Mouse (Mus musculus): ENCODE data around the gene Slc5a11. TPM values are rescaled to one million over a fixed set of nuclear protein-coding genes. Genes with fewer than 3 reads are reported as not detected.

Gene Slc5a11
- total RNA-seq, 1 experiment: 22.0 TPM

DNA sequence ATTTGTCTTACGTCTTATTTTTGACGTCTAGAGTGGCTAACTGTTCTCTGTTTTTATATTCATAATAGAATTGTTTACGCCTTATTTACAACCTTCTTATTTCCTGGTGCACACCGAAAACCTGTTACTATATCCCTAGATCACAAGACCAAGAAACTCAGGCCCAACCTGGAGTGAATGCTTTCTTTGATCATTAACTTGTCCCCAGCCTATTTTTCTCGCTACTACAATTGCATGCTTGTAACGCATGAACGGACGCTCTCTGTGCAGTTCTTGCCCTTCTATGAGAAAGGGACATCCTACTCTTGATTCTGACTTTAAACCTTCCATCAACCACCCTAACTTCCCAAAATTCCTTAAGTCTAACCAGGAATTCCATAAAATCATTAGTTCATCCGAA lies 9.5 kb downstream of the Slc5a11 start:
- in situ Hi-C loops (cut with MboI; ENCODE audit: low sequenced_read_pairs in 2 of 2, unreplicated experiment in 2 of 2): loop anchor here in 1 of 2 experiments (25.0 kb wide), 1 partner anchor 238 kb away; the partner anchor contains the start of gene Aqp8
- Histone ChIP-seq H3K27ac (ENCODE audit: insufficient read depth, low read depth, low read length, poor library complexity, severe bottlenecking) (no peak overlapping the region), H3K36me3 (ENCODE audit: control insufficient read depth, insufficient read depth, low read length, poor library complexity, severe bottlenecking) (no peaks in the 10 kb centered on the region), H3K9ac (ENCODE audit: insufficient read depth, low read depth, low read length, poor library complexity, severe bottlenecking) (no peak overlapping the region), H3K4me1 (ENCODE audit: control insufficient read depth in 2 of 2, insufficient read depth in 2 of 2, low read length in 2 of 2, poor library complexity in 1 of 2) (peaks cover 4 to 13% of the 10 kb centered on the region in 2 experiments; a peak in 3 of 4 replicates), H3K9me3 (ENCODE audit: control insufficient read depth, insufficient read depth, low read depth, low read length) (no peaks in the 10 kb centered on the region), H3K4me3 (ENCODE audit: insufficient read depth in 1 of 2, low read depth in 1 of 2, low read length in 2 of 2, poor library complexity in 1 of 2, severe bottlenecking in 1 of 2) (no peak overlapping the region)
- DNase-seq (ENCODE audit: low read depth, low spot score): no peak
- TF ChIP-seq MAFK (IDR thresholded peaks at IDR 0.05; ENCODE audit: insufficient read depth, low read depth, low read length): no peak
- TF ChIP-seq ZNF384 (IDR thresholded peaks at IDR 0.05; ENCODE audit: low read depth, low read length): no peak
- TF ChIP-seq CHD2 (IDR thresholded peaks at IDR 0.05; ENCODE audit: low read depth, low read length): no peak
- no peak for TF ChIP-seq HCFC1 (IDR thresholded peaks at IDR 0.05; ENCODE audit: borderline replicate concordance, insufficient read depth, low read length)
- no peak for TF ChIP-seq ZC3H11A (IDR thresholded peaks at IDR 0.05; ENCODE audit: borderline replicate concordance, low read depth, low read length)

DNA sequence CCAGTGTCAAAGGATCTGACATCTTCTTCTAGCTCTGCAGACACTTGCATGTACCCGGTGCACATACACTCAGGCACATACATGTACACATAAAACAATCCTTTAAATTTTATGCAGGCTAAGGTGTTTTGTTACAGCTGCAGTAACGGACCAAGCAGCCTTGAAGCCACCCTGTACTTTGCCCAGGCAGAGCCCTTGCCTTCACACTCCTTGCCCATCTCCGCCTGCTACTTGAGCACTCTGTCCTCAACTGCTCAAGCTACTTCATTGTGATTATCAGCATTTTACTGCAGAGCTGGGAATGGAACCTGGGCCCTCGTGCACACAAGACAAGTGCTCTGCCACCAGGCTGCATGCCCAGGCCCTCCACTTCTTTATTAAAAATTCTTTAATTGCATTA lies 10.6 kb downstream of the Slc5a11 start:
- 0 out of 2 replicates have a peak, but pooled peaks cover 2% of the 10 kb centered on the region for H3K36me3 ChIP-seq (ENCODE audit: control insufficient read depth, insufficient read depth, low read length, poor library complexity, severe bottlenecking)
- in situ Hi-C loops (cut with MboI; ENCODE audit: low sequenced_read_pairs in 2 of 2, unreplicated experiment in 2 of 2): no loop called here
- H3K9ac ChIP-seq (ENCODE audit: insufficient read depth, low read depth, low read length, poor library complexity, severe bottlenecking): no peak overlapping the region
- no peak overlapping the region for H3K4me3 ChIP-seq (ENCODE audit: insufficient read depth in 1 of 2, low read depth in 1 of 2, low read length in 2 of 2, poor library complexity in 1 of 2, severe bottlenecking in 1 of 2)
- TF ChIP-seq ZC3H11A (IDR thresholded peaks at IDR 0.05; ENCODE audit: borderline replicate concordance, low read depth, low read length): no peak
- no peak for TF ChIP-seq MAFK (IDR thresholded peaks at IDR 0.05; ENCODE audit: insufficient read depth, low read depth, low read length)
- no peak for TF ChIP-seq ZNF384 (IDR thresholded peaks at IDR 0.05; ENCODE audit: low read depth, low read length)
- TF ChIP-seq CHD2 (IDR thresholded peaks at IDR 0.05; ENCODE audit: low read depth, low read length): no peak
- TF ChIP-seq HCFC1 (IDR thresholded peaks at IDR 0.05; ENCODE audit: borderline replicate concordance, insufficient read depth, low read length): no peak
- peaks cover 1 to 7% of the 10 kb centered on the region in 2 experiments; a peak in 2 of 4 replicates for H3K4me1 ChIP-seq (ENCODE audit: control insufficient read depth in 2 of 2, insufficient read depth in 2 of 2, low read length in 2 of 2, poor library complexity in 1 of 2)
- no peaks in the 10 kb centered on the region for H3K9me3 ChIP-seq (ENCODE audit: control insufficient read depth, insufficient read depth, low read depth, low read length)
- H3K27ac ChIP-seq (ENCODE audit: insufficient read depth, low read depth, low read length, poor library complexity, severe bottlenecking): no peak overlapping the region; the same call in 1 of the 2 replicates
- DNase-seq (ENCODE audit: low read depth, low spot score): no peak

DNA sequence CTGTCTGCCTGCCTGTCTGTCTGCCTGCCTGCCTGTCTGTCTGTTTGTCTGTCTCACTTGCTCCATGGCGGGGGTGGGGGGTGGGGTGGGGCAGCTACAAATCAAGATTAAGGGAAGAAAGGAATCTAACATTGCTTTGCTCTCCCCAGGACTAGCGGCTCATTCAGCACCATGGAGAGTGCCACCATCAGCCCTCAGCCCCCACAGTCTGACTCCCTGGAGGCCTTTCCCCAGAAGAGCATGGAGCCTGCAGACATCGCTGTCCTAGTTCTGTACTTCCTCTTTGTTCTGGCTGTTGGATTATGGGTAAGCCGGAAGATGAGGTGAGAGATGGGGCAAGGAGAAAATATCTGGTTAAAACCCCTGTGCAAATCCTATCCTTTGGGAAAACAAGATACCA lies 20.9 kb downstream of the Slc5a11 start:
- Histone ChIP-seq H3K4me1 (ENCODE audit: control insufficient read depth in 2 of 2, insufficient read depth in 2 of 2, low read length in 2 of 2, poor library complexity in 1 of 2) (no peaks in the 10 kb centered on the region), H3K27ac (ENCODE audit: insufficient read depth, low read depth, low read length, poor library complexity, severe bottlenecking) (no peak overlapping the region), H3K9ac (ENCODE audit: insufficient read depth, low read depth, low read length, poor library complexity, severe bottlenecking) (no peak overlapping the region), H3K4me3 (ENCODE audit: insufficient read depth in 1 of 2, low read depth in 1 of 2, low read length in 2 of 2, poor library complexity in 1 of 2, severe bottlenecking in 1 of 2) (no peak overlapping the region), H3K36me3 (ENCODE audit: control insufficient read depth, insufficient read depth, low read length, poor library complexity, severe bottlenecking) (peaks cover 9% of the 10 kb centered on the region; the same call in 1 of the 2 replicates), H3K9me3 (ENCODE audit: control insufficient read depth, insufficient read depth, low read depth, low read length) (no peaks in the 10 kb centered on the region)
- in situ Hi-C loops (cut with MboI; ENCODE audit: low sequenced_read_pairs in 2 of 2, unreplicated experiment in 2 of 2): no loop called here
- TF ChIP-seq CHD2 (IDR thresholded peaks at IDR 0.05; ENCODE audit: low read depth, low read length) (no peak), MAFK (IDR thresholded peaks at IDR 0.05; ENCODE audit: insufficient read depth, low read depth, low read length) (no peak), HCFC1 (IDR thresholded peaks at IDR 0.05; ENCODE audit: borderline replicate concordance, insufficient read depth, low read length) (no peak)
- DNase-seq (ENCODE audit: low read depth, low spot score): no peak

DNA sequence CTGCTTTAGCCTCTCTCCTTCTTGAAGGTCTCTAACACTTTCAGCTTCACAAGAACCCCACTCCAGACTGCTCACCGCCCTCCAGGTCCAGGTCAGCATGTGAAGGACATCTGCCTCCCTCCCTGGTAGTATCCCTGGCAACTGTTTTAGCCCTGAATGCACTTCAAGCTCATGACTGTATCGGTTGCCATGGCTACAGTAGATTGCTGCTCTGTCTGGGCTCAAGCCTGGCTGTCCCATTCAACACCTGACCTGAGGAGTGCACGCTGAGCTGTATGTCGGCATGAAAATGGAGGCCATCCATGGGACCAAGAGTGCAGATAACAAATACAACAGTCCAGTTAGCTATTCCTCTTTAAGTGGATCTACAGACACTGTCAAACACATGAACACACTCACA lies 24.0 kb downstream of the Slc5a11 start:
- in situ Hi-C loops (cut with MboI; ENCODE audit: low sequenced_read_pairs in 2 of 2, unreplicated experiment in 2 of 2): no loop called here
- no peak overlapping the region for H3K27ac ChIP-seq (ENCODE audit: insufficient read depth, low read depth, low read length, poor library complexity, severe bottlenecking)
- H3K9ac ChIP-seq (ENCODE audit: insufficient read depth, low read depth, low read length, poor library complexity, severe bottlenecking): no peak overlapping the region
- no peak for TF ChIP-seq ZC3H11A (IDR thresholded peaks at IDR 0.05; ENCODE audit: borderline replicate concordance, low read depth, low read length)
- no peak for TF ChIP-seq CHD2 (IDR thresholded peaks at IDR 0.05; ENCODE audit: low read depth, low read length)
- TF ChIP-seq HCFC1 (IDR thresholded peaks at IDR 0.05; ENCODE audit: borderline replicate concordance, insufficient read depth, low read length): no peak
- no peak for TF ChIP-seq ZNF384 (IDR thresholded peaks at IDR 0.05; ENCODE audit: low read depth, low read length)
- TF ChIP-seq MAFK (IDR thresholded peaks at IDR 0.05; ENCODE audit: insufficient read depth, low read depth, low read length): no peak
- H3K4me1 ChIP-seq (ENCODE audit: control insufficient read depth in 2 of 2, insufficient read depth in 2 of 2, low read length in 2 of 2, poor library complexity in 1 of 2): no peaks in the 10 kb centered on the region
- H3K9me3 ChIP-seq (ENCODE audit: control insufficient read depth, insufficient read depth, low read depth, low read length): no peaks in the 10 kb centered on the region
- peaks cover 9% of the 10 kb centered on the region; the same call in 1 of the 2 replicates for H3K36me3 ChIP-seq (ENCODE audit: control insufficient read depth, insufficient read depth, low read length, poor library complexity, severe bottlenecking)
- no peak overlapping the region for H3K4me3 ChIP-seq (ENCODE audit: insufficient read depth in 1 of 2, low read depth in 1 of 2, low read length in 2 of 2, poor library complexity in 1 of 2, severe bottlenecking in 1 of 2)
- no peak for DNase-seq (ENCODE audit: low read depth, low spot score)

DNA sequence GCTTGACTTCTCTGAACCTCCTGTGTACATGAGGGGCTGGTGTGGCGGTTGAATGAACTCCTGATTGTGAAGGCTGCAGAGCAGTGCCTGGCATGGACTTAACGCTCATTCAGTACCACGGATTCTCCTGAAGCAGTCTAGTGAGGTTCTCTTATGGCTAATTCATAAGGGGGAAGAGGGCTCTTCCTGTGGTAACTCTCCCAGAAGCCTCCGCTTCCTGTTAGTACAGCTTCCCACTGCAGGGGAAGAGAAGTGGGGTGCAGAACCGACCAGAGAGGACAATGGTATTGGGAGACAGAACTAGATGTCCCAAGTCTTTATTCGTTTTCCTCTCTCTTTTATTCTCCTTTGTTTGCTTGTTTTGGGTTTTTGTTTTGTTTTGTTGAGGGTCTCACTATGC lies 25.5 kb downstream of the Slc5a11 start:
- in situ Hi-C loops (cut with MboI; ENCODE audit: low sequenced_read_pairs in 2 of 2, unreplicated experiment in 2 of 2): no loop called here
- no peak overlapping the region for H3K4me3 ChIP-seq (ENCODE audit: insufficient read depth in 1 of 2, low read depth in 1 of 2, low read length in 2 of 2, poor library complexity in 1 of 2, severe bottlenecking in 1 of 2)
- no peaks in the 10 kb centered on the region for H3K4me1 ChIP-seq (ENCODE audit: control insufficient read depth in 2 of 2, insufficient read depth in 2 of 2, low read length in 2 of 2, poor library complexity in 1 of 2)
- no peak overlapping the region for H3K9ac ChIP-seq (ENCODE audit: insufficient read depth, low read depth, low read length, poor library complexity, severe bottlenecking)
- H3K9me3 ChIP-seq (ENCODE audit: control insufficient read depth, insufficient read depth, low read depth, low read length): no peaks in the 10 kb centered on the region
- H3K36me3 ChIP-seq (ENCODE audit: control insufficient read depth, insufficient read depth, low read length, poor library complexity, severe bottlenecking): peaks cover 9% of the 10 kb centered on the region; the same call in 1 of the 2 replicates
- no peak for TF ChIP-seq ZNF384 (IDR thresholded peaks at IDR 0.05; ENCODE audit: low read depth, low read length)
- no peak for TF ChIP-seq MAFK (IDR thresholded peaks at IDR 0.05; ENCODE audit: insufficient read depth, low read depth, low read length)
- no peak for TF ChIP-seq CHD2 (IDR thresholded peaks at IDR 0.05; ENCODE audit: low read depth, low read length)
- no peak for TF ChIP-seq HCFC1 (IDR thresholded peaks at IDR 0.05; ENCODE audit: borderline replicate concordance, insufficient read depth, low read length)
- TF ChIP-seq ZC3H11A (IDR thresholded peaks at IDR 0.05; ENCODE audit: borderline replicate concordance, low read depth, low read length): no peak
- H3K27ac ChIP-seq (ENCODE audit: insufficient read depth, low read depth, low read length, poor library complexity, severe bottlenecking): no peak overlapping the region
- no peak for DNase-seq (ENCODE audit: low read depth, low spot score)
